In genomic region chr3:53454005-53454404, GRCm38 (mm10) we compare ENCODE assay signal across 20 mouse cellular contexts. TPM values are rescaled to one million over a fixed set of nuclear protein-coding genes. Genes with fewer than 3 reads are reported as not detected.
DNase-seq lines count a peak whose midpoint lies in the region; ATAC-seq and TF ChIP-seq lines count a peak whose summit lies in the region.
"Had no signal": no experiment of that assay in that cellular context is flagged by ENCODE, and none has a peak within 500 bp of the region (broad histone marks: within the 10 kb centered on the region; RNA-seq: fewer than 3 reads in every experiment).

No protein-coding gene starts in this region.

- peak; percentile 21 for DNase-seq in testis, postnatal 10 days (ENCODE audit: low spot score)
- DNase-seq in testis, postnatal 14 days (ENCODE audit: low spot score): no peak
- no peak for DNase-seq in hindbrain, embryonic 10.5 days (ENCODE audit: low spot score)
- no peak for DNase-seq in limb, embryonic 10.5 days (ENCODE audit: low spot score)
- no peak for DNase-seq in retina, postnatal 1 day
- DNase-seq: adrenal gland, adult 2 months; adrenal gland, postnatal 25 days; cerebellum, adult 9-10 months; forebrain, postnatal 0 days; gastrocnemius, adult 2 months; gastrocnemius, postnatal 25 days; heart, postnatal 36 days had no signal

- no peak overlapping the region for H3K4me3 ChIP-seq in intestine, embryonic 15.5 days (replicated peaks)
- no peak overlapping the region for H3K4me3 ChIP-seq in small intestine, adult 2 months (ENCODE audit: low read depth, low read length)
- H3K4me3 ChIP-seq in hindbrain, embryonic 10.5 days: no peak overlapping the region
- H3K4me3 ChIP-seq in limb, embryonic 10.5 days: no peak overlapping the region
- H3K4me3 ChIP-seq: embryonic facial prominence, embryonic 12.5 days; forebrain, embryonic 12.5 days; gastrocnemius, adult 2 months; heart, embryonic 13.5 days; hindbrain, embryonic 12.5 days had no signal

- ATAC-seq in intestine, embryonic 15.5 days: peak; percentile 92
- ATAC-seq: forebrain, postnatal 0 days; hindbrain, embryonic 16.5 days had no signal

- no peak for TF ChIP-seq POLR2A in small intestine, adult 2 months (IDR thresholded peaks at IDR 0.05; ENCODE audit: low read depth, low read length)

- H3K27me3 ChIP-seq in intestine, embryonic 15.5 days (replicated peaks): no peaks in the 10 kb centered on the region
- H3K27me3 ChIP-seq in small intestine, adult 2 months (ENCODE audit: control insufficient read depth, insufficient read depth, low read length): no peaks in the 10 kb centered on the region
- no peaks in the 10 kb centered on the region for H3K27me3 ChIP-seq in hindbrain, embryonic 10.5 days (ENCODE audit: insufficient read depth, poor library complexity, severe bottlenecking)
- no peaks in the 10 kb centered on the region for H3K27me3 ChIP-seq in limb, embryonic 10.5 days (ENCODE audit: low read depth, poor library complexity, severe bottlenecking)
- H3K27me3 ChIP-seq: embryonic facial prominence, embryonic 12.5 days; forebrain, embryonic 12.5 days; heart, embryonic 13.5 days; hindbrain, embryonic 12.5 days had no signal

- H3K9me3 ChIP-seq in intestine, embryonic 15.5 days: no peaks in the 10 kb centered on the region
- H3K9me3 ChIP-seq in hindbrain, embryonic 10.5 days: no peaks in the 10 kb centered on the region
- H3K9me3 ChIP-seq in limb, embryonic 10.5 days (replicated peaks): no peaks in the 10 kb centered on the region
- H3K9me3 ChIP-seq: embryonic facial prominence, embryonic 12.5 days; forebrain, embryonic 12.5 days; heart, embryonic 13.5 days; hindbrain, embryonic 12.5 days had no signal

- no peak overlapping the region for H3K4me2 ChIP-seq in intestine, embryonic 15.5 days (replicated peaks)
- H3K4me2 ChIP-seq: embryonic facial prominence, embryonic 12.5 days; forebrain, embryonic 12.5 days; heart, embryonic 13.5 days; hindbrain, embryonic 12.5 days had no signal

- H3K27ac ChIP-seq in intestine, embryonic 15.5 days: peak overlapping the region; percentile 60; the same call in 1 of the 2 replicates
- H3K27ac ChIP-seq in small intestine, adult 2 months (ENCODE audit: insufficient read depth, low read depth, low read length): peak overlapping the region; percentile 90
- no peak overlapping the region for H3K27ac ChIP-seq in hindbrain, embryonic 10.5 days
- H3K27ac ChIP-seq in limb, embryonic 10.5 days: no peak overlapping the region
- H3K27ac ChIP-seq: embryonic facial prominence, embryonic 12.5 days; forebrain, embryonic 12.5 days; gastrocnemius, adult 2 months; heart, embryonic 13.5 days; hindbrain, embryonic 12.5 days had no signal

- H3K9ac ChIP-seq in intestine, embryonic 15.5 days: no peak overlapping the region
- H3K9ac ChIP-seq: embryonic facial prominence, embryonic 12.5 days; forebrain, embryonic 12.5 days; forebrain, postnatal 0 days; heart, embryonic 13.5 days; hindbrain, embryonic 12.5 days had no signal

- TF ChIP-seq CTCF in small intestine, adult 2 months (IDR thresholded peaks at IDR 0.05; ENCODE audit: extremely low read depth, insufficient read length, insufficient replicate concordance, low read depth, low read length): no peak

- peaks cover 35% of the 10 kb centered on the region for H3K36me3 ChIP-seq in intestine, embryonic 15.5 days
- peaks cover 56% of the 10 kb centered on the region for H3K36me3 ChIP-seq in small intestine, adult 2 months (ENCODE audit: control insufficient read depth, insufficient read depth, low read length)
- H3K36me3 ChIP-seq in hindbrain, embryonic 10.5 days: peaks cover 93% of the 10 kb centered on the region
- H3K36me3 ChIP-seq in limb, embryonic 10.5 days: peaks cover 92% of the 10 kb centered on the region

- 72% methylated on average over 6 of the region's 6 CpGs for WGBS in intestine, embryonic 15.5 days
- 23% methylated on average over 6 of the region's 6 CpGs for WGBS in small intestine, adult 2 months
- WGBS in hindbrain, embryonic 10.5 days: 92% methylated on average over 6 of the region's 6 CpGs
- WGBS in limb, embryonic 10.5 days: 93% methylated on average over 6 of the region's 6 CpGs

- 0 out of 2 replicates have a peak, but pooled peaks cover 2% of the 10 kb centered on the region for H3K4me1 ChIP-seq in intestine, embryonic 15.5 days (replicated peaks)
- H3K4me1 ChIP-seq in small intestine, adult 2 months (ENCODE audit: control insufficient read depth, insufficient read depth, insufficient read length, low read length): peaks cover 25% of the 10 kb centered on the region; the same call in 1 of the 2 replicates
- H3K4me1 ChIP-seq in hindbrain, embryonic 10.5 days (replicated peaks): no peaks in the 10 kb centered on the region
- no peaks in the 10 kb centered on the region for H3K4me1 ChIP-seq in limb, embryonic 10.5 days
- H3K4me1 ChIP-seq: embryonic facial prominence, embryonic 12.5 days; forebrain, embryonic 12.5 days; hindbrain, embryonic 12.5 days had no signal

RNA-seq across cellular contexts. Expression of gene Nhlrc3, which starts 9.1 kb away (rescaled TPM):
- 14.8 and 16.0 TPM in 2 replicates for polyA plus RNA-seq in intestine, embryonic 15.5 days (2015; fragmentation: Nextera tagmentation; extraction: Ambion mirVana)
- 4.2 and 8.0 TPM in 2 replicates for polyA plus RNA-seq in small intestine, adult 2 months (2012; rRNA removed)
- polyA plus RNA-seq in hindbrain, embryonic 10.5 days (2016; fragmentation: Nextera tagmentation; extraction: Ambion mirVana): 9.3 and 9.9 TPM in 2 replicates
- polyA plus RNA-seq in limb, embryonic 10.5 days (2016; fragmentation: Nextera tagmentation; extraction: Ambion mirVana): 7.6 and 10.3 TPM in 2 replicates

RNA-seq across cellular contexts. Expression of gene Proser1, which starts 9.5 kb away (rescaled TPM):
- polyA plus RNA-seq in intestine, embryonic 15.5 days (2015; fragmentation: Nextera tagmentation; extraction: Ambion mirVana): 14.2 and 15.0 TPM in 2 replicates
- 23.3 and 28.9 TPM in 2 replicates for polyA plus RNA-seq in small intestine, adult 2 months (2012; rRNA removed)
- polyA plus RNA-seq in hindbrain, embryonic 10.5 days (2016; fragmentation: Nextera tagmentation; extraction: Ambion mirVana): 22.4 and 24.2 TPM in 2 replicates
- 22.1 and 24.3 TPM in 2 replicates for polyA plus RNA-seq in limb, embryonic 10.5 days (2016; fragmentation: Nextera tagmentation; extraction: Ambion mirVana)

RNA-seq across cellular contexts. Expression of gene Stoml3, which starts 34.4 kb away (rescaled TPM):
- polyA plus RNA-seq in intestine, embryonic 15.5 days (2015; fragmentation: Nextera tagmentation; extraction: Ambion mirVana): 0.09 and 0.15 TPM in 2 replicates
- polyA plus RNA-seq in small intestine, adult 2 months (2012; rRNA removed): 0.05 TPM in 1 of 2 replicates, not detected in the other
- 0.09 TPM in 1 of 2 replicates, not detected in the other for polyA plus RNA-seq in hindbrain, embryonic 10.5 days (2016; fragmentation: Nextera tagmentation; extraction: Ambion mirVana)
- not detected in 2 replicates for polyA plus RNA-seq in limb, embryonic 10.5 days (2016; fragmentation: Nextera tagmentation; extraction: Ambion mirVana)
- polyA plus RNA-seq: adrenal gland, adult 2 months; embryonic facial prominence, embryonic 12.5 days; forebrain, embryonic 12.5 days; heart, embryonic 13.5 days; heart, postnatal 0 days; hindbrain, embryonic 12.5 days; hindbrain, embryonic 16.5 days had no signal

Comparison
In these comparisons a context has a peak if more than half of its experiments do, and no peak if none do; other contexts are left out.
1. H3K27ac ChIP-seq: peak in intestine, embryonic 15.5 days (single experiment) and small intestine, adult 2 months (single experiment); none in hindbrain, embryonic 10.5 days (single experiment) and limb, embryonic 10.5 days (single experiment).